Mouse (Mus musculus) neural tube, embryonic 13.5 days (tissue): ENCODE results near the gene Tmem245. TPM values are rescaled to one million over a fixed set of nuclear protein-coding genes. Genes with fewer than 3 reads are reported as not detected.

Experiments
- ATAC-seq: fragments of 200-750 bp; cut with Nextera tagmentation; 2 replicates; pipeline ENCODE4 v1.8.0; 2017; ENCODE audit warnings: low read depth, mild to moderate bottlenecking, moderate TSS enrichment, moderate library complexity
- H3K27ac ChIP-seq: fragments of 300-500 bp; sonication (generic); replicated peaks from 2 replicates; pipeline ENCODE4 v1.5.1; 2015; ENCODE audit warnings: moderate library complexity, mild to moderate bottlenecking, inconsistent platforms
- H3K27me3 ChIP-seq: fragments of 300-500 bp; sonication (generic); 2 replicates; pipeline ENCODE4 v1.6.1; 2015; ENCODE audit warnings: mild to moderate bottlenecking, inconsistent platforms
- H3K36me3 ChIP-seq: fragments of 300-500 bp; sonication (generic); 2 replicates; pipeline ENCODE4 v1.6.1; 2015; ENCODE audit warnings: mild to moderate bottlenecking, inconsistent platforms
- H3K4me1 ChIP-seq: fragments of 300-500 bp; sonication (generic); replicated peaks from 2 replicates; pipeline ENCODE4 v1.6.1; 2015; ENCODE audit warnings: inconsistent platforms
- H3K4me2 ChIP-seq: fragments of 300-500 bp; sonication (generic); 2 replicates; pipeline ENCODE4 v1.6.1; 2015; ENCODE audit warnings: inconsistent platforms, mild to moderate bottlenecking, moderate library complexity
- H3K4me3 ChIP-seq: fragments of 300-500 bp; sonication (generic); 2 replicates; pipeline ENCODE4 v1.5.1; 2015; ENCODE audit warnings: mild to moderate bottlenecking, inconsistent platforms
- H3K9ac ChIP-seq: fragments of 300-500 bp; sonication (generic); 2 replicates; pipeline ENCODE4 v1.6.1; 2015; ENCODE audit warnings: moderate library complexity, mild to moderate bottlenecking, inconsistent platforms
- H3K9me3 ChIP-seq: fragments of 300-500 bp; sonication (generic); 2 replicates; pipeline ENCODE4 v1.6.1; 2016; ENCODE audit warnings: inconsistent platforms
- WGBS: fragments of 180-500 bp; shearing (Covaris S2); methylation state at CpG from one replicate; pipeline ENCODE4 v1.1.7; 2015; 5-methylcytosine and 5-hydroxymethylcytosine counted together
- polyA plus RNA-seq: library from polyadenylated mRNA; unstranded; fragments of >200 nt; fragmentation: Nextera tagmentation; extraction: Ambion mirVana; gene quantifications from 2 replicates; pipeline ENCODE4 v1.2.1, GENCODE M21; 2015

The Tmem245 gene
- polyA plus RNA-seq, 1 experiment from 2014 or later: 6.4 TPM

GRCm38 (mm10) chr4:56915732-56916325, 31.4 kb downstream of the Tmem245 start:
- H3K4me1 ChIP-seq: no peaks in the 10 kb centered on the region
- H3K36me3 ChIP-seq: peaks cover 37% of the 10 kb centered on the region
- WGBS: 93% methylated on average over 15 of the region's 15 CpGs
- no peak overlapping the region for H3K9ac ChIP-seq
- H3K4me2 ChIP-seq: no peak overlapping the region
- no peaks in the 10 kb centered on the region for H3K27me3 ChIP-seq
- H3K9me3 ChIP-seq: no peaks in the 10 kb centered on the region
- ATAC-seq: no peak
- no peak overlapping the region for H3K27ac ChIP-seq
- no peak overlapping the region for H3K4me3 ChIP-seq

GRCm38 (mm10) chr4:56914761-56915160, 32.5 kb downstream of the Tmem245 start:
- no peak overlapping the region for H3K4me3 ChIP-seq
- no peak overlapping the region for H3K9ac ChIP-seq
- no peaks in the 10 kb centered on the region for H3K27me3 ChIP-seq
- WGBS: 81% methylated on average over 1 of the region's 1 CpGs
- H3K4me1 ChIP-seq: no peaks in the 10 kb centered on the region
- ATAC-seq: no peak
- H3K27ac ChIP-seq: no peak overlapping the region
- H3K9me3 ChIP-seq: no peaks in the 10 kb centered on the region
- H3K36me3 ChIP-seq: peaks cover 48% of the 10 kb centered on the region
- no peak overlapping the region for H3K4me2 ChIP-seq

- WGBS: 95% methylated on average over 6 of the region's 6 CpGs
- no peak overlapping the region for H3K4me2 ChIP-seq
- no peak for ATAC-seq
- no peaks in the 10 kb centered on the region for H3K4me1 ChIP-seq
- H3K27ac ChIP-seq: no peak overlapping the region
- no peaks in the 10 kb centered on the region for H3K27me3 ChIP-seq
- H3K36me3 ChIP-seq: peaks cover 52% of the 10 kb centered on the region
- no peak overlapping the region for H3K9ac ChIP-seq
- no peak overlapping the region for H3K4me3 ChIP-seq
- H3K9me3 ChIP-seq: no peaks in the 10 kb centered on the region
Observed at GRCm38 (mm10) chr4:56914338-56914737, 32.9 kb downstream of the Tmem245 start.

- no peaks in the 10 kb centered on the region for H3K4me1 ChIP-seq
- 92% methylated on average over 7 of the region's 7 CpGs for WGBS
- H3K27me3 ChIP-seq: no peaks in the 10 kb centered on the region
- no peak overlapping the region for H3K4me3 ChIP-seq
- no peak for ATAC-seq
- no peak overlapping the region for H3K4me2 ChIP-seq
- H3K36me3 ChIP-seq: peaks cover 60% of the 10 kb centered on the region
- H3K9ac ChIP-seq: no peak overlapping the region
- no peaks in the 10 kb centered on the region for H3K9me3 ChIP-seq
- no peak overlapping the region for H3K27ac ChIP-seq
Observed at GRCm38 (mm10) chr4:56912382-56913001, 34.7 kb downstream of the Tmem245 start.

- Histone ChIP-seq H3K9me3 (no peaks in the 10 kb centered on the region), H3K27ac (no peak overlapping the region), H3K4me1 (no peaks in the 10 kb centered on the region), H3K4me2 (no peak overlapping the region), H3K36me3 (peaks cover 59% of the 10 kb centered on the region), H3K27me3 (no peaks in the 10 kb centered on the region), H3K9ac (no peak overlapping the region), H3K4me3 (no peak overlapping the region)
- no peak for ATAC-seq
- 87% methylated on average over 3 of the region's 3 CpGs for WGBS
Observed at GRCm38 (mm10) chr4:56909568-56909967, 37.7 kb downstream of the Tmem245 start.

- H3K4me2 ChIP-seq: no peak overlapping the region
- no peak overlapping the region for H3K4me3 ChIP-seq
- H3K27me3 ChIP-seq: no peaks in the 10 kb centered on the region
- no peaks in the 10 kb centered on the region for H3K9me3 ChIP-seq
- WGBS: 89% methylated on average over 5 of the region's 5 CpGs
- H3K9ac ChIP-seq: no peak overlapping the region
- no peaks in the 10 kb centered on the region for H3K4me1 ChIP-seq
- no peak overlapping the region for H3K27ac ChIP-seq
- peaks cover 61% of the 10 kb centered on the region for H3K36me3 ChIP-seq
- ATAC-seq: no peak
Observed at GRCm38 (mm10) chr4:56907671-56908070, 39.6 kb downstream of the Tmem245 start.

- H3K9me3 ChIP-seq: no peaks in the 10 kb centered on the region
- no peak overlapping the region for H3K27ac ChIP-seq
- no peaks in the 10 kb centered on the region for H3K27me3 ChIP-seq
- 89% methylated on average over 3 of the region's 3 CpGs for WGBS
- no peak for ATAC-seq
- H3K4me1 ChIP-seq: no peaks in the 10 kb centered on the region
- no peak overlapping the region for H3K9ac ChIP-seq
- H3K36me3 ChIP-seq: peaks cover 68% of the 10 kb centered on the region
- H3K4me2 ChIP-seq: no peak overlapping the region
- no peak overlapping the region for H3K4me3 ChIP-seq
Observed at GRCm38 (mm10) chr4:56906926-56907325, 40.3 kb downstream of the Tmem245 start.

GRCm38 (mm10) chr4:56905507-56905906, 41.7 kb downstream of the Tmem245 start:
- Histone ChIP-seq H3K4me2 (no peak overlapping the region), H3K36me3 (peaks cover 61% of the 10 kb centered on the region), H3K4me3 (no peak overlapping the region), H3K27me3 (no peaks in the 10 kb centered on the region), H3K9me3 (no peaks in the 10 kb centered on the region), H3K9ac (no peak overlapping the region), H3K27ac (no peak overlapping the region), H3K4me1 (no peaks in the 10 kb centered on the region)
- WGBS: 90% methylated on average over 5 of the region's 5 CpGs
- no peak for ATAC-seq

- 95% methylated on average over 2 of the region's 2 CpGs for WGBS
- Histone ChIP-seq H3K27me3 (no peaks in the 10 kb centered on the region), H3K4me2 (no peak overlapping the region), H3K9me3 (no peaks in the 10 kb centered on the region), H3K4me3 (no peak overlapping the region), H3K36me3 (peaks cover 61% of the 10 kb centered on the region), H3K9ac (no peak overlapping the region), H3K27ac (peak overlapping the region; percentile 64; the same call in 1 of the 2 replicates), H3K4me1 (no peaks in the 10 kb centered on the region)
- ATAC-seq: no peak
Observed at GRCm38 (mm10) chr4:56901671-56902070, 45.6 kb downstream of the Tmem245 start.

- Histone ChIP-seq H3K4me3 (no peak overlapping the region), H3K4me1 (no peaks in the 10 kb centered on the region), H3K27me3 (no peaks in the 10 kb centered on the region), H3K9me3 (no peaks in the 10 kb centered on the region), H3K27ac (no peak overlapping the region), H3K9ac (no peak overlapping the region), H3K4me2 (no peak overlapping the region), H3K36me3 (peaks cover 58% of the 10 kb centered on the region)
- no peak for ATAC-seq
- 75% methylated on average over 8 of the region's 8 CpGs for WGBS
Observed at GRCm38 (mm10) chr4:56899216-56899615, 48.0 kb downstream of the Tmem245 start.

- Histone ChIP-seq H3K4me3 (no peak overlapping the region), H3K9ac (no peak overlapping the region), H3K4me1 (no peaks in the 10 kb centered on the region), H3K4me2 (no peak overlapping the region), H3K27me3 (no peaks in the 10 kb centered on the region), H3K9me3 (no peaks in the 10 kb centered on the region), H3K27ac (no peak overlapping the region), H3K36me3 (peaks cover 44% of the 10 kb centered on the region)
- 89% methylated on average over 3 of the region's 3 CpGs for WGBS
- ATAC-seq: no peak
Observed at GRCm38 (mm10) chr4:56897511-56897910, 49.7 kb downstream of the Tmem245 start.

- Histone ChIP-seq H3K4me3 (no peak overlapping the region), H3K9ac (no peak overlapping the region), H3K27ac (no peak overlapping the region), H3K9me3 (no peaks in the 10 kb centered on the region), H3K27me3 (no peaks in the 10 kb centered on the region), H3K36me3 (peaks cover 42% of the 10 kb centered on the region), H3K4me1 (no peaks in the 10 kb centered on the region), H3K4me2 (no peak overlapping the region)
- 88% methylated on average over 3 of the region's 3 CpGs for WGBS
- no peak for ATAC-seq
Observed at GRCm38 (mm10) chr4:56894196-56894595, 53.0 kb downstream of the Tmem245 start.
